Mouse (Mus musculus) spleen, embryonic (tissue): ENCODE results near the gene Vhl.

Experiments used
- CTCF ChIA-PET: fragments of 350-600 bp; sonication (Branson Sonifier 250); formaldehyde crosslinking; loops from one replicate; lab custom pipeline; 2022; lab: Charles Lee

Vhl gene

DNA sequence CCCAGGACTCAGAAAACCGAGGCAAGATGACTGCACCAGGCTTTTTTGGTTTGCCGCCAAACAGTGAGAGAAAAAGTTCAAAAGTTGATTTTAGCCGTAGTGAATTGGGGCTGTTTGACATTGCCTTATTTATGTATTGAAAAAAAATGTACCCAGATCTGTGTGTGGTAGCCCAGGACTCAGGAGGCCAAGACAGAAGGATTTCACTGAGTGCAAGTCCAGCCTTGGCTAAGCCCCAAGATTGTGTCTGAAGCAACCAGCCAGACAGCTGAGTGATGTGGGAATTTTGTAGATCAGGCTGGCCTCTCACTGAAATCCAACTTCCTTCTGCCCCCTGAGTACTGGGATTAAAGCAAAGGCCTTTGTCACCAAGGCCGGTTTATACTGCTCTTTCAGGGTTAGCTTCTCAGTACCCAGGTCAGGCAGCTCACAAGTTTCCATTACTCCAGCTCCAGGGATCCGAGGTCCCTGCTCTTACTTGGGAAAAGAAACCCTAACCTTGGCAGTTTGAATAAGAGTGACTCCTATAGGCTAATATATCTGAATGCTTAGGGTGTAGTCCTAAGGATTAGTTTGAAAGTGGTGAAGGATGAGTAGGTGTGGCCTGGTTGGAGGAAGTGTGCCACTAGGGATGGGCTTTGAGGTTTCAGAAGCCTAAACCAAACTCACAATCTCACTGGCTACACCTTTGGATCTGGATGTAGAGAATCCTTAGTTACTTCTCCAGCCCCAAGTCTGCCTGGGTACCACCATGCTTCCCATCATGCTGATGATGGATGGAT is 1.4 kb downstream of the Vhl start:
- CTCF ChIA-PET: interaction anchor here (0.7 kb wide), 1 partner anchor 1984 kb away, joined by 3 read pairs; no protein-coding TSS in a partner anchor

DNA sequence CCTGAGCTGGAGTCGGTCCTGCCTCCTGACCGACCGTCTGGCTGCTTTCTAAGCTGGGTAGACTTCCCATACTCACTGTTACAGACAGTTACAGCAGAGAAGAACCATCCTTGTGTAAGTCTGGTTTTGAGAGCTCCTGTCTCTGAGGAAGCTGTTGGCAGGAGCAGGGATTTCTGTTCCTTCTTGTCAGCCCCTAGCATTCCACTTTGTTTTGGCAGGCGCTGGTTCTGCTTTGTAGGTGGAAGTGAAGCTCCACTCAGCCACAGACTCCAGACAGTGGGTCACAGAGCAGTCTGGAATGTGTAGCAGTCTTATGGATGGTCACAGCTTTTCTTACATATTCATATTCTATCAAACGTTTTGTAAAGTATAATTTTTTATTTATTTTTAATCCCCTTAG is 6.6 kb downstream of the Vhl start:
- CTCF ChIA-PET: no interaction called here

DNA sequence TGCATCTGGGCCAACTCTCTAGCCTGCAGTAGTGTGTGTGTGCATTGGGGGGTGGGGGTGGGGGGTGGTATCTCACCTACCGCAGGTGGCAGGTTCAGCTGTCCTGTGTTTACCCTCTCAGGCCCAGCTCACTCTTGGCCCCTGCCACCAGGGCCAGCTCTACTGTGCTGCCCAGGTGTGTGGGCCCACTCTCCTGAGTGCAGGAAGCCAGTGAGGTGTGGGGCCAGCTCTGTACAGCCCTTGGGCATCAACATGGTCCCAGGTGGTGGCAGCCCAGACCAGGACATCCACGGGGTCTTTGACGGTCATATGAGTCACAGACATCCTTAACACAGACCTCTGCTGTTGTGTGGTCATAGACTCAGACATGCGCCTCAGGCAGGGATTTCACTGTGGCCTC is 9.1 kb downstream of the Vhl start:
- CTCF ChIA-PET: interaction anchor here (0.5 to 0.6 kb wide), 2 partner anchors 55 to 191 kb away, joined by 3 to 5 read pairs; no protein-coding TSS in a partner anchor

DNA sequence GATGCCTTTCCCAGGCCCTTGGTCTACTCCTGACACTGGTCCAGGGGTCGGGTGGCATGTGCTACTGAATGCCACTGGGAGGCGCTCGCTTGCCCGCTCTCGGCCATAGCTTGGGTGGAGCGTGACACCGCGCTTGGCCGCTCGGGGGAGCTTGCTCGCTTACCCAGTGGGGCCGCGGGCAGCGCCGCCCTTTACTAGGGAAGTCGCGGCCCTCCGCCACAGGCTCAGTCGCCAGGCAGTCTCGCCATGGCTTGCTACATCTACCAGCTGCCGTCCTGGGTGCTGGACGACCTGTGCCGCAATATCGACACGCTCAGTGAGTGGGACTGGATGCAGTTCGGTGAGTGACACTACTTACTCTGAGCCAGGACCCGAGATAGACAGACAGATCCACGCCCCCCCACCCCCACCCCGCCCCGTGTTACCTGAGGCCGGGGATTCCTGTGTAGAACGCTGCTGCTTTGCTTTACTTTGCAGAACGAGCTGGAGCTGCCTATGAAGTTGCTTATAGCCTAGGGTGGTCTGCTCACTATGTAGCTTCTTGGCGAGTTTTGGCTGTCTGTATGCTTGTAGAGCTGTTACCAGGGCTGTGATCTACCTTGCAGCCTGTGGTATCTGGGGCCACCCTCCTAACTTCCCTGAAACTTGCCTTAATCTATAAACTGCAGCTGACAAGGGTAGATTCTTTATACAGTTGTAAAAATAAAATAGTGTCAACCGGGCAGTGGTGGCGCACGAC is 14.7 kb downstream of the Vhl start, which contains the start of gene Irak2:
Gene Irak2, plus strand, starts transcription at position 166 of the 739 bp plus-strand sequence.
- CTCF ChIA-PET: interaction anchor here (0.6 to 1.1 kb wide), 7 partner anchors 16 to 822 kb away, joined by 3 to 6 read pairs (median 3); no protein-coding TSS in a partner anchor

DNA sequence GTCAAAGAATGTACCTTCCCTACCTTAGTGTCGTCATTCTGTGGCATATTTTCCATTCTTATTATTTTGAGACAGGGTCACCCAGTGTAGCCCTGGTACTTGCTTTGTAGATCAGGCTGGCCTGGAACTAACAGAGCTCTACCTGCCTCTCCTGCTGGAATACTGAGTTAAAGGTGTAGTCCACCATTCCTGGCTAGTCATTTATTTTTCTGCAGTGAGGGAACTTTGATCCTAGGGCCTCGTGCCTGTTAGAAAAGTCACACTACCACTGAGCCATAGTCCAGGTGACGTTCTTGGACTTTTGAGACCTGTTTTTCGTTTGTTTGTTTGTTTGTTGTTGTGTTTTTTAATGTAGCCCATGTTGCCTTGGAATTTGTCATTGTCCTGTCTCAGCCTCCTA is 15.4 kb downstream of the Vhl start:
- CTCF ChIA-PET: interaction anchor here (0.6 to 1.1 kb wide), 4 partner anchors 15 to 821 kb away, joined by 3 to 6 read pairs (median 3); no protein-coding TSS in a partner anchor

DNA sequence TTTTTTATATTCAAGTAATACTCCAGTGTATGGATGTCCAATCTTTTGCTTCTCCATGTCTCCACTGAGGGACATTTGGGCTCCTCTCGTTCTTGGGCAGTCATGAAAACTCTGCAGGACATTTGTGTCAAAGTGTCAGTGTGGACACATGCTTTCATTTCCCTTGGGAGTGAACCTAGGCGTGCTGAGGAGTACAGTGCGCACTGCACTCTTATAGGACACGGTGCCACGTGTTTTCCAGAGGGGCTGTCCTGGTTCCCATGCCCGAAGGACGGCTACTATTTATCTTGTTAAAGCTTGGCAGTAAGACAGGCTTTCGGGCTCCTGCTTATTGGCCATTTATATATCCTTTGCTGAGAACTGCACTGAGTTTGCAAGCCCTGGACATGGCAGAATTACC is 18.8 kb downstream of the Vhl start:
- CTCF ChIA-PET: no interaction called here

DNA sequence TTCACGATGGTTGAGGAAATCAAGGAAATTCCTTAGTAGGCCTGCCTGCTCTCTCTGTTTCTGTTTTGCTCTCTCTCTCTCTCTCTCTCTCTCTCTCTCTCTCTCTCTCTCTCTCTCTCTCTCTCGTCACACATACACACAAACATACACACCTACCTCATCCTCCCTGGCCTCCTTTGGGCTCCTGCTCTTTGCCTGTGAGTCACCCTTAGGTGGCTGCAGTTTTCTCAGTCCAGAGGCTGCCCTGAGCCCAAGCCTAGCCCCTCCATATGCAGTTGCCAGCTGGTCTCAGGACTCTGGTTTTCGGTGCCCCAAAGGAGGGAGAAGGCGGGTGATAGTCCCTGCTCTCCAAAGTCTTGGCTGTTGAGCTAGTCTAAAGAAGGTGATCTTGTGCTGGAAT is 19.3 kb downstream of the Vhl start:
- CTCF ChIA-PET: no interaction called here

DNA sequence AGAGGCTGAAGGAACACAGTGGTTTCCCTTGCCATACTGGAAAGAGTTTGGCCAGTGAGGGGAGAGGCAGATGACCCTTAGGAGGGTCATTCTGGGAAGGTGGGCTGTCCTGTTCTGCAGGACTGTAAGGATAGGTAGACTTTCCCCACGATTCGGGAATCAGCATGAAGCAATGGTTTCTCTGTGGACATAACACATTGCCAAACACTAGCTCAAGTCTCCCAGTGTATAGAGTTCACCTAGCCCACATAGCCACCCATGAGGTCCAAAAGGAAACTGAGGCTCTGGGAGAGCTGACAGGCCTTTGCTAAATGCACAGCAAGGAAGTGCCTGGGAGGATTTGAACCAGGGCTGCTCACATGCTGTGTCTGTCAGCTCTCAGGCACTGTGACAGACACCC is 20.2 kb downstream of the Vhl start:
- CTCF ChIA-PET: interaction anchor here (0.6 kb wide), 1 partner anchor 11 kb away, joined by 3 read pairs; no protein-coding TSS in a partner anchor

DNA sequence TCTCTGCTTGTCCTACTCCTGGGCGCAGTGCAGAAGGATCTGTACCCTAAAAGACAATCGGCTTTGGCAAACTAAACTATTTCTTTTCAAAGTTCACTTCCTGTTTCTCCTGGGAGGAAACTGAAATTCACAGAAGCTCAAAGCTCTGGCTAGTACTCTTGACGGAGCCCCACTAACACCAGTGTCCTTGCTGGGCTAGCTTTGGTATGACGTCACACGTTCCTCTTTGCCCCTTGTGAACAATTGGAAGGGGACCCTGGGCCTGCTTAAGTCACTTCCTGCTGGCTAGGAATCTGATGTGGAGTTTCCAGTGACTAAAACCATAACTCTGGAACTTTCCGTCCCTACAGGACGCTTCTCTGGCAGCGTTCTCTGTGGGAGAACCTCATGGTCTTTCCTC is 21.0 kb downstream of the Vhl start:
- CTCF ChIA-PET: interaction anchor here (0.5 to 0.6 kb wide), 2 partner anchors 10 to 371 kb away, joined by 3 read pairs; no protein-coding TSS in a partner anchor

DNA sequence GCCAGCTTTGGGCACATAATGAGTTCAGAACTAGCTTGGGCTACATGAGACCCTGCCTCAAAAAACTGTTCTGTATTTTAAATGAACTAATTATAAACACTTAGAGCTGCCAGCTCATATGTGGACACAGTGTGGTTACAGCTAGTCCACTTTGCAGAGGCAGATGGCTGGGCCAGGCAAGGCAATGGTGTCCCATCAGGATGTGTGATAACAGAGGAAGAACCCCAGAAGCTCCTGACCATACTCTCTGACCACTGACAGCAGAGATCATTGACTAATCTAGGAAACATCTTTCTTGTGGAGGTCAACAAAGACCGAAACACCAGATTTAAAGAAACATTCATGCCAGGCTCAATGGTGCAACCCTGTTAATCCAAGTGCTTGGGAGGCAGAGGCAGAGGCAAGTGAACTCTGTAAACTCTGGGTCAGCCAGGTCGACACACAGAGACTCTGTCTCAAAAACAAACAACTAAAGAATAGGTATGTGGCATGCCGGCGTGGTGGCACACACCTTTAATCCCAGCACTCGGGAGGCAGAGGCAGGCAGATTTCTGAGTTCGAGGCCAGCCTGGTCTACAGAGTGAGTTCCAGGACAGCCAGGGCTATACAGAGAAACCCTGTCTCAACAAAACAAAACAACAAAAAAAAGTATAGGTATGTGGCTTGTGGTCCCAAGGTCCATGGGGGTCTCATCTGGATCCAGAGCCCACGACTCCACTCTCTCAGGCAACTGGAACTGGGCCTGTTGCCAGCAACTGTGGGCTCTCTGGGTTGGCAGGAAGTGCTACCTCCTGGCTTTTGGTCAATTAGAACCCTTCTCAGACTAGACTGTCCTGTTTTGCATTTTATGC is 25.8 kb downstream of the Vhl start:
- CTCF ChIA-PET: interaction anchor here (0.6 kb wide), 1 partner anchor 10 kb away, joined by 3 read pairs; no protein-coding TSS in a partner anchor

DNA sequence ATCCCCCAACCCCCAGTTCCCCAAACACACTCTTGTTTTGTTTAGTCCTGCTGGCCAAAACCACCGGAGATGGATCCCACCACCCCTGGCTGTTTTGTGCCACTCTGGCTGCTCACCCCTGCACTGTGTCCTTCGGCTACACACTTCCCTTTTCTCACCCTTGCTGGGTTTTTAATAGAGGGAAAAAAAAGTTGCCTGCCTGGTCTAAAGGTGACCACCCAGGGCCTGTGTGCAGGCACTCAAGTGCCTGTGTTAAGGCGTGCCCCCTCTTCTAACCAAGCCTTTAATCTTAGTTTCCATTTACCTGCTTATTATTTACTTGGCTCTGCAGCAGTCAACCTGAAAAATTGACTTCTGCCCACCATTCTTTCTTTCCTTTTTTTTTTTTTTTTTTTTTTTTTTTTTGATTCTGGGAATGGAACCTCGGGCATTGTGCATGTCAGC is 26.5 kb downstream of the Vhl start:
- CTCF ChIA-PET: interaction anchor here (0.6 kb wide), 1 partner anchor 9 kb away, joined by 3 read pairs; no protein-coding TSS in a partner anchor

DNA sequence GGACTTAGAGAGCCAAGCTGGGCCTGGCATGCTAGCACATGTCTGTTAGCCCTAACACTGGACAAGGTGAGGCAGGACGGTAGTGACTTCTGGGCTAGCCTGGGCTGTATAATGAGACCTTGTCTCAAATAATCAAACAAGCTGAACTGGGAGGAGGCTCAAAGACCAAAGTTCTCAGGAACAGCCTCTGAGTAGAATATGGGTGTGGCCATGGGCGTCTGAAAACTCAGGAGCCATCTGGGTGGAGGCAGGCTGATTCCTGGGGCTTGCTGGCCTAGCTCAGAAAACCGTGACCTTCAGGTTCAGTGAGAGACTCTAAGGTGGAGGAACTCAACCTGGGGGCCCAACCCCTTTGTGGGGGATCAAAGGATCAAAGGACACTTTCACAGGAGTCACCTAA is 27.9 kb downstream of the Vhl start:
- CTCF ChIA-PET: interaction anchor here (0.5 kb wide), 1 partner anchor 253 kb away, joined by 3 read pairs; no protein-coding TSS in a partner anchor

DNA sequence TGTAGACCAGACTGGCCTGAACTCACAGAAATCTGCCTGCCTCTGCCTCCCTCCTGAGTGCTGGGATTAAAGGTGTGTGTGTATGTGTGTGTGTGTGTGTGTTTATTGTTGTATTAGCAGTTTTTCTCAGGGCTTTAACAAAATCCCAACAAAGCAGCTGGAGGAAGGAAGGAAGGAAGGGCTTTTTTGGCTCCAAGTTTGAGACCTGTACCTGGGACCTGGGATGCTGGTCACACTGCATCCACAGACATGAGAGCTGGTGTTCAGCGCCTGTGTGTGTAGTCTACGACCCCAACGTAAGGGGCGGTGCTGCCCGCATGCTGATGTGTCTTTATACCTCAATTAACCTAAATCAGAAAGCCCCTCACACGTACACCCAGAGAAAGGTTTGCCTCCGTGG is 29.8 kb downstream of the Vhl start:
- CTCF ChIA-PET: interaction anchor here (2.2 kb wide), 1 partner anchor 24 kb away, joined by 6 read pairs; no protein-coding TSS in a partner anchor

DNA sequence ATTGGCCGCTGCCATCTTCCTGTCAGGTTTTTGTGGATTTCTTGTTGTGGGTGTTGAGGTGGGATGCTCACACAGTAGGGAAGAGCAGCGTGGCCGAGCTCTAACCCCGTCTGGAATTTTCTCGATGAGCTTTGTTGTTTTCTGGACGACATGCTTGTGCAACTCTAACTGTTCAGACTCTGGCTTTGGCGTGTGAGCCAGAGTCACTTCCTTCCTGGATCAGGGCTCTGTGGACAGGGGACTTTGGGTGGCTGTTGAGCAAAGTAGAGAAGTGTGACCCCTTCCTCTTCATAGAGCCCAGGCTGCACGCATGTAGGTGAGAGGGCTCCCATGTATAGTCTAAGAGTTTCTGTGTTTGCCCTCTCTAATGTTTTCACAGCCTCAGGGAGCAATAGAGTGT is 30.3 kb downstream of the Vhl start:
- CTCF ChIA-PET: interaction anchor here (0.7 to 2.2 kb wide), 3 partner anchors 10 to 23 kb away, joined by 3 to 6 read pairs (median 3); partner anchors contain the start of gene Irak2

DNA sequence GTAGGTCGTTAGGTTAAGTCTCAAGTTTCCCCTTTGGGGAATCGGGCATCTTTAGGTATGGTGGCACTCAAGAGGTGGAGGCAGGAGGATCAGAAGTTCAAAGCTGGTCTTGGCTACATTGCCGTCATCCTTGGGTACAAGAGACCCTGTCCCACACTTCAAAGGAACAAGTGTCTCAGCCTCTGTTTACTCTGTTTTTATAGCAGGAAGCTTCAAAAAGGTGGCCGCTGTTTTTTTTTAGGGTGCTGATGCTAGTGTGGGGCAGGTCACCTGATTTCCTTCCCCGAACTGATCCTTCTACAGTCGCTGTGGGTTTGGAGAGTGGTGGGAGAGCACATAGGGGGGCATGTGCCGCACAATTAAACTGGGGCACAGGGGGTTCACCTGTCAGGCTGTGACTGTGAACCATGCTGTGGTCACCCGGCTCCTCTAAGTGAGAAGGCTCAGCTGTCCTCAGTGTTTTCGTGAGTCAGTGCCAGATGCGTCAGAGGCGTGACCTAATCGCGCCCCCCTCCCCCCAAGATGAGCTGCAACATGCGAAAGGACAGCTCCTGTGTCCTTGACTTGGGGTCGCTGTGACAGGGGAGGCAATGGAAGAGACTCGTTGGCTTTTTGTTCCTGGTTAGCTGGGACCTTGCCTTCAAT is 31.1 kb downstream of the Vhl start:
- CTCF ChIA-PET: interaction anchor here (0.7 to 2.2 kb wide), 5 partner anchors 11 to 41 kb away, joined by 3 to 6 read pairs (median 3); partner anchors contain the start of gene Irak2

DNA sequence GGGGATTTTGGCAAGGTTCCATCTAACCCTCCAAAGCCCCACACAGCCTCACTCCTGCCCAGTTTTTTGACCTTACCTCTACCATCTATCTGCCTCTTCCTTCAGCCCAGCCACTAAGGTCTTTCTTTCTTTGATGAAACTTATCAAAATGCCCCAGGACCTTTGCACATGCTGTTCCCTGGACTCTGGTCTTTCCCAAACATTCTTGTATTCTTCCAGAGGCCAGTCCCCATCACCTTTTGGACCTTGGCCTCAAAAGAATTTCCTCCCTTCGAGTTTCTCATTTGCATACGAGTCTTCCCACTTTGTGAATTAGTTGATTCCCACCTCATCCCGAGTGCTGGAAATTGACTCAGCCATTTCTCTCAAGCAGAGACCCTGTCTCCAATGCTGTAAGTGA is 31.7 kb downstream of the Vhl start:
- CTCF ChIA-PET: interaction anchor here (0.9 to 2.2 kb wide), 3 partner anchors 12 to 40 kb away, joined by 3 to 6 read pairs (median 4); no protein-coding TSS in a partner anchor

DNA sequence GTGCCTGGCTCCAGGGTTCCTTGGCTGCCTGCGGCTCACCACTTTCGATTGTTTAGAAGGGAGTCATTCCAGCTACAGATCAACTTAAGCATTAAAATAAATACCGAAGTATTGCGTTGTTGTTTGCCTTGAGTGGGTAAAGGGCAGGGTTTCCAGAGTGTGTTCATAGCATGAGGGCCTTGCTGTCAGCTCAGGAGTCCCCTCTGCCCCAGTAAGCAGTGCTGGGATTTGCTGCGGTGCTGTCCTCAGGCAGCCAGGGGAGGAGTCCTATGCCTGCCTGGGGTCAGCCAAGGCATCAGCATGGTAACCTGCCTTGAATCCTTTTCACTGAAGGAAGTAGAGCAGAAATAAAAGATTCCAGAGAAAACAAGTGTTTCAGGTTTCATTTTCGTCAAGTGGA is 33.1 kb downstream of the Vhl start:
- CTCF ChIA-PET: interaction anchor here (0.8 kb wide), 1 partner anchor 34 kb away, joined by 9 read pairs; no protein-coding TSS in a partner anchor

DNA sequence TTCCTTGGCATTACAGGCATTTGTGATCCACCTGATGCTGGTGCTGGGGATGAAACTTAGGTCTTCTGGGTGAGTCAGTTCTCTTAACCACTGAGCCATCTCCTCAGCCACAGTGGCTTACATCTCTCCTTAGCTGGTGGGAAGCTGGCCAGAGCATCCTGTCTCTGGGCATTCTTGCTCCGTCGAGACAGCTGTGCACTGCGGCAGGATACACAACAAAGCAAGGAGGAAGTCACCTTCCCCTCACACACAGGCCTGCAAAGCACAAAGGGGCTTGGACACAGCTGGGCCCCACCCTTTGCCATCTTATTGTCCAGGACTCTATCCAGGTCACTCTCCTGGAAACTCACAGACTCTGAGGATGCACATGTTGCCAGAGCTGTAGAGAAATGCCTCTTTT is 34.5 kb downstream of the Vhl start:
- CTCF ChIA-PET: interaction anchor here (0.8 to 1.0 kb wide), 2 partner anchors 15 to 18 kb away, joined by 3 read pairs; no protein-coding TSS in a partner anchor

DNA sequence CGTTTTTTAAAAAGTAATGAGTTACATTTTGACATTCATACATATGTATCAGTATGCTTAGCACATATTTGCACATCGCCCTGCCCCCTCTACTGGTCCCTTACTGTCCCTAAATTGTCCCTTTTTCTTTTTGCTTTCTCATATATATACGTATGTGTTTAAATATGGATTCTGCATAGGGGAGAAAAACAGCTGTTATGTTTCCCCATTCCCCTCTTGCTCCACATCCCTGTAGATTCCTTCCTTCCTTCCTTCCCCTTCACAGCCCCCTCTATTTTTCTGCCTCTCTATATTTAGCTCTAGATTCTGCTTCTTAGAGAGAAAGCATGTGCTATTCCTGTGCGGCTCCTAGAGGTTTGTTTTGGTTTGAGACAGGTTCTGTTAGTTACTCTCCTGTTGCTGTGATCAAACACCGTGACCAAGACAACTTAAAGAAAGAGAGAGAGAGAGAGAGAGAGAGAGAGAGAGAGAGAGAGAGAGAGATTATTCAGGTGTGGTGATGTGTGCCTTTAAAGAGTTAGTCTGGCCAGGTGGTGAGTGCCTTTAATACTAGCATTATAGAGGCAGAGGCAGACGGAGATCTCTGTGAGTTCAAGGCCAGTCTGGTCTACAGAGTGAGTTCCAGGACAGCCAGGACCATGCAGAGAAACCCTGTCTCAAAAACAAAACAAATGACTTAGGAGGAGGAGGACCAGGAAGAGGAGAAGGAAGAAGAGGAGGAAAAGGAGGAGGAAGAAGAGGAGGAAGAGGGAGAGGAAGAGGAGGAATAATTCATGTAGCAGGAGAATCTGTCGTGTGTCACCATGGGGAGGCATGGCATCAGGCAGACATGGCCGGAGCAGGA is 36.1 kb downstream of the Vhl start:
- CTCF ChIA-PET: interaction anchor here (0.5 to 0.7 kb wide), 4 partner anchors 8 to 22 kb away, joined by 3 to 11 read pairs (median 4); no protein-coding TSS in a partner anchor
